Comparison of ENCODE assay signal across 9 mouse cellular contexts in genomic region chr8:108424337-108424736, GRCm38 (mm10).
DNase-seq lines count a peak whose midpoint lies in the region; ATAC-seq lines count a peak whose summit lies in the region.
"Had no signal": no experiment of that assay in that cellular context is flagged by ENCODE, and none has a peak within 500 bp of the region (broad histone marks: within the 10 kb centered on the region; RNA-seq: fewer than 3 reads in every experiment).

No protein-coding gene starts in this region.

- WGBS in forebrain, embryonic 14.5 days = 72% methylated on average over 8 of the region's 8 CpGs
- 87% methylated on average over 8 of the region's 8 CpGs for WGBS in forebrain, embryonic 10.5 days
- 46% methylated on average over 8 of the region's 8 CpGs for WGBS in lung, embryonic 16.5 days

- intact Hi-C loops in left cerebral cortex, postnatal 4 days (cut with DNase I) = no loop called here
- intact Hi-C loops in left cerebral cortex, postnatal 25 days (cut with DNase I) = no loop called here

- no peak overlapping the region for H3K4me2 ChIP-seq in forebrain, embryonic 14.5 days (ENCODE audit: low read length)
- H3K4me2 ChIP-seq in lung, embryonic 16.5 days (ENCODE audit: low read depth, low read length) = no peak overlapping the region

- H3K9ac ChIP-seq in forebrain, embryonic 14.5 days (ENCODE audit: low read length) = no peak overlapping the region
- H3K9ac ChIP-seq in lung, embryonic 16.5 days (ENCODE audit: low read length) = no peak overlapping the region
- H3K9ac ChIP-seq: liver, embryonic 14.5 days had no signal

- H3K27me3 ChIP-seq in forebrain, embryonic 14.5 days (replicated peaks; ENCODE audit: control insufficient read depth, insufficient read depth, low read length) = 0 out of 2 replicates have a peak, but pooled peaks cover 6% of the 10 kb centered on the region
- H3K27me3 ChIP-seq in forebrain, embryonic 10.5 days (ENCODE audit: poor library complexity, severe bottlenecking) = peaks cover 45% of the 10 kb centered on the region
- no peaks in the 10 kb centered on the region for H3K27me3 ChIP-seq in lung, embryonic 16.5 days (ENCODE audit: control insufficient read depth, insufficient read depth, low read depth, low read length)

- ATAC-seq in forebrain, embryonic 14.5 days = peak; percentile 65
- ATAC-seq in lung, embryonic 16.5 days (ENCODE audit: low read depth) = peak; percentile 81; the same call in 1 of the 2 replicates

- peaks cover 7% of the 10 kb centered on the region for H3K4me1 ChIP-seq in forebrain, embryonic 14.5 days (ENCODE audit: control insufficient read depth, insufficient read depth, low read length)
- peaks cover 12% of the 10 kb centered on the region for H3K4me1 ChIP-seq in forebrain, embryonic 10.5 days
- no peaks in the 10 kb centered on the region for H3K4me1 ChIP-seq in lung, embryonic 16.5 days (replicated peaks; ENCODE audit: control insufficient read depth, insufficient read depth, low read length)

- no peaks in the 10 kb centered on the region for H3K36me3 ChIP-seq in forebrain, embryonic 14.5 days (ENCODE audit: control insufficient read depth, insufficient read depth, low read length)
- H3K36me3 ChIP-seq in forebrain, embryonic 10.5 days (replicated peaks) = no peaks in the 10 kb centered on the region
- H3K36me3 ChIP-seq in lung, embryonic 16.5 days (ENCODE audit: control insufficient read depth, insufficient read depth, low read length) = no peaks in the 10 kb centered on the region

- peak; percentile 49 for DNase-seq in forebrain, embryonic 14.5 days (ENCODE audit: low spot score)
- no peak for DNase-seq in forebrain, embryonic 10.5 days (ENCODE audit: extremely low spot score, low spot score)
- peak; percentile 26 for DNase-seq in left cerebral cortex, postnatal 4 days
- no peak for DNase-seq in left cerebral cortex, postnatal 25 days (ENCODE audit: low spot score in 2 of 2)
- peak; percentile 1 for DNase-seq in NIH3T3 (ENCODE audit: low read depth)
- DNase-seq in spleen, adult 18-20 months = no peak
- no peak for DNase-seq in layer of hippocampus, postnatal 36 days

- no peaks in the 10 kb centered on the region for H3K9me3 ChIP-seq in forebrain, embryonic 14.5 days (replicated peaks; ENCODE audit: control insufficient read depth, low read length)
- H3K9me3 ChIP-seq in forebrain, embryonic 10.5 days = no peaks in the 10 kb centered on the region
- H3K9me3 ChIP-seq in lung, embryonic 16.5 days (ENCODE audit: control insufficient read depth, low read length) = no peaks in the 10 kb centered on the region

- H3K4me3 ChIP-seq in forebrain, embryonic 14.5 days (ENCODE audit: low read depth, low read length) = no peak overlapping the region
- no peak overlapping the region for H3K4me3 ChIP-seq in forebrain, embryonic 10.5 days
- no peak overlapping the region for H3K4me3 ChIP-seq in lung, embryonic 16.5 days (ENCODE audit: low read length)

- H3K27ac ChIP-seq in forebrain, embryonic 14.5 days (ENCODE audit: low read depth, low read length) = no peak overlapping the region
- H3K27ac ChIP-seq in forebrain, embryonic 10.5 days = no peak overlapping the region
- H3K27ac ChIP-seq in lung, embryonic 16.5 days (ENCODE audit: low read length) = no peak overlapping the region
- H3K27ac ChIP-seq: liver, embryonic 14.5 days had no signal

Comparison
In these comparisons a context has a peak if more than half of its experiments do, and no peak if none do; other contexts are left out.
1. DNase-seq: peak in forebrain, embryonic 14.5 days (single experiment), left cerebral cortex, postnatal 4 days (single experiment) and NIH3T3 (single experiment); none in forebrain, embryonic 10.5 days (single experiment), left cerebral cortex, postnatal 25 days (0 of 2), spleen, adult 18-20 months (0 of 2) and layer of hippocampus, postnatal 36 days (0 of 2).